Mouse (Mus musculus) midbrain, embryonic 10.5 days (tissue): ENCODE measurements around the gene Fam155a. TPM values are rescaled to one million over a fixed set of nuclear protein-coding genes. Genes with fewer than 3 reads are reported as not detected.

ENCODE experiments used
- DNase-seq: peaks from one replicate; pipeline ENCODE4 v3.0.0-alpha.2; 2017; ENCODE audit warnings: low spot score
- H3K27ac ChIP-seq: fragments of 300-500 bp; sonication (generic); replicated peaks from 2 replicates; pipeline ENCODE4 v1.5.1; 2016; ENCODE audit warnings: mild to moderate bottlenecking
- H3K27me3 ChIP-seq: fragments of 300-500 bp; sonication (generic); 2 replicates; pipeline ENCODE4 v1.6.1; 2016; ENCODE audit warnings: low read depth, mild to moderate bottlenecking; ENCODE audit not compliant: poor library complexity, severe bottlenecking
- H3K36me3 ChIP-seq: fragments of 300-500 bp; sonication (generic); 2 replicates; pipeline ENCODE4 v1.6.1; 2016; ENCODE audit warnings: mild to moderate bottlenecking, moderate library complexity
- H3K4me1 ChIP-seq: fragments of 300-500 bp; sonication (generic); 2 replicates; pipeline ENCODE4 v1.6.1; 2016
- H3K4me3 ChIP-seq: fragments of 300-500 bp; sonication (generic); 2 replicates; pipeline ENCODE4 v1.5.1; 2016; ENCODE audit warnings: mild to moderate bottlenecking, moderate library complexity
- H3K9me3 ChIP-seq: fragments of 300-500 bp; sonication (generic); replicated peaks from 2 replicates; pipeline ENCODE4 v1.6.1; 2016; ENCODE audit warnings: mild to moderate bottlenecking
- whole genome bisulfite sequencing: fragments of 180-500 bp; shearing (Covaris S2); methylation state at CpG from one replicate; pipeline ENCODE4 v1.1.7; 2016; 5-methylcytosine and 5-hydroxymethylcytosine counted together
- polyA plus RNA-seq: library from polyadenylated mRNA; unstranded; fragments of >200 nt; fragmentation: Nextera tagmentation; extraction: Ambion mirVana; gene quantifications from 2 replicates; pipeline ENCODE4 v1.2.1, GENCODE M21; 2016

Fam155a gene
- polyA plus RNA-seq, 1 experiment from 2014 or later: 1.8 TPM

- H3K4me3 ChIP-seq: no peak overlapping the region
- DNase-seq: no peak
- H3K27me3 ChIP-seq: no peaks in the 10 kb centered on the region
- H3K36me3 ChIP-seq: no peaks in the 10 kb centered on the region
- H3K4me1 ChIP-seq: peaks cover 7% of the 10 kb centered on the region
- no peaks in the 10 kb centered on the region for H3K9me3 ChIP-seq
- WGBS: 90% methylated on average over 8 of the region's 8 CpGs
- no peak overlapping the region for H3K27ac ChIP-seq
These were observed 506.6 kb downstream of the Fam155a start for GRCm38 (mm10) chr8:9264378-9264777.

DNA sequence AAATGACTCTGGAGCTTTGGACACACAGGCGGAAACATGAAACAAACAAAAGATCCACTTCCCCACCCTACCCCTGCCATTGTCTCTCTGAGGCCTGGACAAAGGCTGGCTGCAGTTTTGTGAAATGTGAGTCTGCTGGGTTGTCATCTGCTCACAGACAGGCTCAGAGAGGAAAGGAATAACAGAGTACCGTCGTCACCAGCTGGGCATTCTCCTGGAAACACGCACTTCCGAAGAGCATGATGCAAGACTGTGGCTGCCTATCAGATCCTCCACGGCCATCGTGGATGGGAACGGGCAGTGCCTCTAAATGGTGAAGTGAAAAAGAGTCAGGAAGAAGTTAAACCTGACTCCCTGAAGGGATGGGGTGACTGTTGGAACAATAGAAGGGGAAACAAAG lies 509.4 kb downstream of the Fam155a start:
- Histone ChIP-seq H3K9me3 (no peaks in the 10 kb centered on the region), H3K4me1 (peaks cover 7% of the 10 kb centered on the region), H3K27ac (peak overlapping the region; percentile 47; the same call in 1 of the 2 replicates), H3K27me3 (no peaks in the 10 kb centered on the region), H3K4me3 (no peak overlapping the region), H3K36me3 (no peaks in the 10 kb centered on the region)
- WGBS: 45% methylated on average over 8 of the region's 8 CpGs
- peak; percentile 17 for DNase-seq

DNA sequence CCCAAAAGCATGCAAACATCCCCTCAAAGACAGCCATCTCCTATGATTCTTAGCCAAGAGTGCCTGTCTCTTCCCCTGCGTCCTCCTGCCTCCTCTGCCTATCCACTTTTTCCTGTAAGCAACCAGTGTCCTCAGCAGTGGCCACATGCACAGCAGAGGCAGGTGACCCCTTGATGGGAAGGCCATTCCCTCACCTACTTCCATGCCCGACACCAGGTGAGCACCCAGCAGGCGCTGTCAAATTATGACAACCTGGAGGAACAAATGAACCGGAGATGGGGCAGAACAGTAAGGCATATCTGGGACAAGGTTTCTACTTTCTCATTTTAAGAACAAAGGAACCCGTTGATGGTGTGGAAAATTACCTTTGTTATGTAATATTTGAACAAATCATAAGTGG lies 515.6 kb downstream of the Fam155a start:
- no peak overlapping the region for H3K27ac ChIP-seq
- no peaks in the 10 kb centered on the region for H3K9me3 ChIP-seq
- no peaks in the 10 kb centered on the region for H3K36me3 ChIP-seq
- H3K27me3 ChIP-seq: no peaks in the 10 kb centered on the region
- 95% methylated on average over 5 of the region's 5 CpGs for WGBS
- DNase-seq: no peak
- peaks cover 5% of the 10 kb centered on the region for H3K4me1 ChIP-seq
- no peak overlapping the region for H3K4me3 ChIP-seq

DNA sequence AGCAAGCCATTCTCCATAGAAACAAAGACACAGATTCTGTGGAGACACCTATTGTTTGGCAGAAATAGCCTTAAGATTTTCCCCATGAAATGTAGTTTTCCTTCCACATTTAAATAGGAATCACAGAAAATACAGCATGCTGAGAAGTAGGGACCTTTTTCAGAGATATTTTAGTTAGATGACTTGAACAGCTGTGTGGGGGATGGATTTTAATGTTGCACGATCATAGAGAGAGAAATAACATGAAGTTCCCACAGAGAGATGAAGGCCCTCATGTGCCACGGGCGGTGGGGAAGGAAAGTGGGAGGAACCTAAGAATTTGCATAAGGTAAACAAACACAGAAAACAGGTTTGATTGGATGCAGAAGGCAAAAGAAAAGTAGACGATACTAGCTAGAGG lies 518.0 kb downstream of the Fam155a start:
- H3K4me1 ChIP-seq: peaks cover 5% of the 10 kb centered on the region
- DNase-seq: no peak
- no peak overlapping the region for H3K4me3 ChIP-seq
- no peaks in the 10 kb centered on the region for H3K36me3 ChIP-seq
- 80% methylated on average over 4 of the region's 4 CpGs for WGBS
- H3K9me3 ChIP-seq: no peaks in the 10 kb centered on the region
- H3K27me3 ChIP-seq: no peaks in the 10 kb centered on the region
- no peak overlapping the region for H3K27ac ChIP-seq

GRCm38 (mm10) chr8:9248109-9248821 lies 522.7 kb downstream of the Fam155a start:
- no peaks in the 10 kb centered on the region for H3K27me3 ChIP-seq
- H3K27ac ChIP-seq: no peak overlapping the region
- no peaks in the 10 kb centered on the region for H3K36me3 ChIP-seq
- 83% methylated on average over 17 of the region's 17 CpGs for WGBS
- no peak overlapping the region for H3K4me3 ChIP-seq
- no peaks in the 10 kb centered on the region for H3K9me3 ChIP-seq
- H3K4me1 ChIP-seq: peaks cover 4% of the 10 kb centered on the region; the same call in 1 of the 2 replicates
- DNase-seq: no peak

- Histone ChIP-seq H3K27me3 (no peaks in the 10 kb centered on the region), H3K9me3 (no peaks in the 10 kb centered on the region), H3K4me1 (peaks cover 9% of the 10 kb centered on the region), H3K4me3 (no peak overlapping the region), H3K27ac (no peak overlapping the region), H3K36me3 (no peaks in the 10 kb centered on the region)
- DNase-seq: no peak
- 65% methylated on average over 5 of the region's 5 CpGs for WGBS
These were observed 525.0 kb downstream of the Fam155a start for GRCm38 (mm10) chr8:9245994-9246393.

- Histone ChIP-seq H3K36me3 (no peaks in the 10 kb centered on the region), H3K4me1 (peaks cover 12% of the 10 kb centered on the region), H3K27ac (no peak overlapping the region), H3K27me3 (no peaks in the 10 kb centered on the region), H3K4me3 (no peak overlapping the region), H3K9me3 (no peaks in the 10 kb centered on the region)
- DNase-seq: no peak
- whole genome bisulfite sequencing: 50% methylated on average over 5 of the region's 5 CpGs
These were observed 530.0 kb downstream of the Fam155a start for GRCm38 (mm10) chr8:9240996-9241395.

DNA sequence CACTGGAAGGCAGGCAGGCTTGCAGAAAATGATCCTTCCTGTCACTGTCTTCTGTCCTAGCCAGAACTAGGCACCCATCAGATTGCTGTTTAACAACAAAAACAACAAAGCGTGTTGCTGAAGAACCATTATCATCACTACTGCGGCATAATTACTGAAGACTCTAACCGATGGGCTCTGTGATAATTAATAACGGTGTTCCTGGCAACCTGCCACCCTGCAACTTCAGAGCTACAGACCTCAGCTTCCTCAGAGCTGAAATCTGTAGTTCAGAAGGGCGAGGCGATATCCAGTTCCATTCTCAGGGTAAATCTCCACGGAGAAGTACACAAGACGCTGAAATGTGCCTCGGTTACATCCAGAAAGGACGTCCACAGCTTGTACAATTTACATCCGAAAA lies 531.2 kb downstream of the Fam155a start:
- Histone ChIP-seq H3K4me3 (no peak overlapping the region), H3K9me3 (no peaks in the 10 kb centered on the region), H3K27ac (no peak overlapping the region), H3K27me3 (no peaks in the 10 kb centered on the region), H3K36me3 (no peaks in the 10 kb centered on the region), H3K4me1 (peaks cover 12% of the 10 kb centered on the region)
- DNase-seq: no peak
- WGBS: 87% methylated on average over 11 of the region's 11 CpGs

DNA sequence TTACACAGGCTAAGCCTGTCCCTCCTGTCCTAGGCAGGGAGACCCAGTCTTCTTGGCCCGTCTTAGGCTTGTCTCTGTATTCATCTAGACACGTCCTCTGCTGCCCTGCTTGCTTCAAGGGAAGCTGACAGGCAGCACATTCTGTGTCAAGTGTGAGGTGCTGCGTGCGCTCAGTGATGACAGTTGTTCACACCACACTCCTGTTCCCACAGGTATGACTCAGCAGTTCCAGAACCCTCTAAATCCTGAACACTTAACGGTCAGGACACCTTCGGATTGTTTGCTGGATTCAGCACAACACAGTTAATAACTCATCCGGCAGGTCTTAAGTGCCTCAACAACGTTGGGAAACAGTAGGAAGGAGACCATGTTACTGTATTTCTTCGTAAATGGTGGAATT lies 532.0 kb downstream of the Fam155a start:
- H3K4me1 ChIP-seq: peaks cover 12% of the 10 kb centered on the region
- H3K36me3 ChIP-seq: no peaks in the 10 kb centered on the region
- no peak for DNase-seq
- H3K9me3 ChIP-seq: no peaks in the 10 kb centered on the region
- no peaks in the 10 kb centered on the region for H3K27me3 ChIP-seq
- H3K27ac ChIP-seq: no peak overlapping the region
- H3K4me3 ChIP-seq: no peak overlapping the region
- WGBS: 85% methylated on average over 9 of the region's 9 CpGs

GRCm38 (mm10) chr8:9233326-9233919 lies 537.5 kb downstream of the Fam155a start:
- Histone ChIP-seq H3K9me3 (no peaks in the 10 kb centered on the region), H3K4me1 (0 out of 2 replicates have a peak, but pooled peaks cover 4% of the 10 kb centered on the region), H3K27me3 (no peaks in the 10 kb centered on the region), H3K27ac (no peak overlapping the region), H3K4me3 (no peak overlapping the region), H3K36me3 (no peaks in the 10 kb centered on the region)
- peak; percentile 84 for DNase-seq
- WGBS: 6% methylated on average over 12 of the region's 12 CpGs

DNA sequence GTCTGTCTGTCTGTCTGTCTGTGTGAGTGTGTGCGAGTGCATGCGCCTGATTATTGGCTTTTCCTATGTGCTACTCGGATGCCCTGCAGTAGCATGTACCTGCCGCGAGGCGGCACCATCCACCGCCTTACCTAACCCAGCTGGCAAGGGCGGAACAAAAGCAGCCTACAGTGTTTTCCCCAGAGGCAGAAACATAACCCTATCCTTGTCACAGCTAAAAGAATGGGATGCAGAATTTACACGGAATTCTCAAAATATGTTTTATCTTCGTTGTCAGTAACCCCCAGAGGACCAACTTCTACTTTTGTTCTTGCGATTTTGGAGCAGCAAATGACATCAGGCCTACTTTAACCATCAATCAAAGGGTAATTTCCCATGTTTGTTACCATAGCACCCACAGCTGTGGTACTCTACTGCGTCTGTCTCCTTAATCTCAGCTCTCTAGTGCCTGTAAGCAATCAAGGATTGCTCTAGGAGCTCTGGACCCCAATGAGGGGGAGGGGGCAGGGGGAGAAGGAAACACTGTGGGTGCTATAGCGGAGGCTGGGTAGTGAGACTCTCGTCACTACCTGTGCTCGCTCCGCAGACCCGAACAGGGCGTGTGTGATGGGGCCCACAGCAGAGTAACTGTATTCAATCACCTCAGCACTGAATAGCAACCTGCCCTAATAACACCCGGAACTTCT lies 543.0 kb downstream of the Fam155a start:
- Histone ChIP-seq H3K36me3 (no peaks in the 10 kb centered on the region), H3K27me3 (no peaks in the 10 kb centered on the region), H3K27ac (peak overlapping the region; percentile 74), H3K9me3 (no peaks in the 10 kb centered on the region), H3K4me1 (peaks cover 7% of the 10 kb centered on the region), H3K4me3 (no peak overlapping the region)
- DNase-seq: peak; percentile 72
- WGBS: 44% methylated on average over 19 of the region's 19 CpGs

DNA sequence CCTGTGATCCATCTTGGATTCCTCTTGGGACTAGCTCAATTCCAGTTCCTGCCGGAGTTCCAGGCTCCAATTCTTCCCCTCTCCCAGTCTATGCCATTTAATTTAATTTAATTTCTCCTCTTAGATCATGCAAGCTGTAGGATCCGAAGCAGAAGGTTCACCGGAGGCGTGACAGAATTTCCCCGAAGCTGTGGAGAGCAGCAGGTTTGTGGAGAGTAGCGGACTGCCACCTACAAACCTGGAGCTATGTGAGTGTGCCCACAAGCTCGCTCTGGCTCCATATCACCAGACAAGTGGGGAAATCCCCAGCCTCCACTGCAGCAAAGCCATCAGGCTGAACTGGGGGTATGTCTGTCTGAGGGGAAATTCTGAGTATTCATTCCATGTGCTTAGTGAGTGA lies 544.2 kb downstream of the Fam155a start:
- no peak for DNase-seq
- no peaks in the 10 kb centered on the region for H3K36me3 ChIP-seq
- 90% methylated on average over 7 of the region's 7 CpGs for WGBS
- H3K27me3 ChIP-seq: no peaks in the 10 kb centered on the region
- no peak overlapping the region for H3K27ac ChIP-seq
- H3K4me1 ChIP-seq: peaks cover 7% of the 10 kb centered on the region
- no peak overlapping the region for H3K4me3 ChIP-seq
- no peaks in the 10 kb centered on the region for H3K9me3 ChIP-seq

- no peak for DNase-seq
- WGBS: 67% methylated on average over 4 of the region's 4 CpGs
These were observed 559.2 kb downstream of the Fam155a start for GRCm38 (mm10) chr8:9211751-9212150.

More at GRCm38 (mm10) chr8:9211751-9212150, 559.2 kb downstream of the Fam155a start:
- H3K4me3 ChIP-seq: no peak overlapping the region
- no peak overlapping the region for H3K27ac ChIP-seq
- H3K4me1 ChIP-seq: no peaks in the 10 kb centered on the region
- H3K9me3 ChIP-seq: no peaks in the 10 kb centered on the region
- H3K27me3 ChIP-seq: no peaks in the 10 kb centered on the region
- H3K36me3 ChIP-seq: no peaks in the 10 kb centered on the region
